Mouse (Mus musculus): Measurements from ENCODE around the gene C2cd3.

C2cd3 gene

DNA sequence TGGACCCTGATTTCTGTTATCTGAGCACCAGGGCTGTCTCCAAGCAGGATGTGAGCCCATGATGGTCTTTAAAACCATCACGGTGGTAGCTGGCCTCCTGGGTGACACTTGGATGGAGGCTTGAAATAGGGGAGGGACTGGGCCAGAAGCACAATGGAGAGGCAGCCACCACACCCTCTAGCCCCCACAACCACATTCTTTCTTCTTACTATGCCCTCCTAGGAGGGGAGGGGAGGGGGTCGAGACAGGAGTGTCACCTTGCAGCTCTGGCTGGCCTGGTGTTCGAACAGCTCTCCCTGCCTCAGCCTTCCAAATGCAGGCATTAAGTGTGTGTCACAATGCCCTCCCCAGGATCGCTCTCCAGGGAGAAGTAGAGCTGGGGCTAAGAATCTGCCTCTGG lies 125.4 kb downstream of the C2cd3 start:
- DNase-seq (ENCODE audit: inconsistent ontology term), result no peak

GRCm38 (mm10) chr7:100497982-100498381 lies 125.9 kb downstream of the C2cd3 start:
- DNase-seq (ENCODE audit: inconsistent ontology term), result no peak

DNA sequence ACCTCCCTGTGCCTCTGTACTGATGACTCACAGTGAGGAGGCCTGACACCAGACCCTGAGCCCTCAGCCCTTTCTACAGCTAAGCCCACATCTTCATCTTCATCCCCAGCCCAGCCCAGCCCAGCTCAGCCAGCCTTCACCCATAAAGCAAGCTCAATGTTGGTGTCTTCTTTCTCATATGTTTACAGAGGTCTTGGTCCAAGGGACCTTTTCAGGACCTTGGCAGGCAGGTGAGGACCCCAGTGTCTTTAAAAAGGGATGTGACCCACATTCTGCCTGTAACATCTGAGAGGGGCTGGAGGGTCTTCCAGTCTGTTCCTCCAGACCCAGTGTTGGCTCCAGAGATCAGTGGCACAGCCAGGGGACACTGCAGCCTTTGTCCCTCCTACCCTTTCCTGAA lies 127.4 kb downstream of the C2cd3 start:
- no peak for DNase-seq (ENCODE audit: inconsistent ontology term)

DNA sequence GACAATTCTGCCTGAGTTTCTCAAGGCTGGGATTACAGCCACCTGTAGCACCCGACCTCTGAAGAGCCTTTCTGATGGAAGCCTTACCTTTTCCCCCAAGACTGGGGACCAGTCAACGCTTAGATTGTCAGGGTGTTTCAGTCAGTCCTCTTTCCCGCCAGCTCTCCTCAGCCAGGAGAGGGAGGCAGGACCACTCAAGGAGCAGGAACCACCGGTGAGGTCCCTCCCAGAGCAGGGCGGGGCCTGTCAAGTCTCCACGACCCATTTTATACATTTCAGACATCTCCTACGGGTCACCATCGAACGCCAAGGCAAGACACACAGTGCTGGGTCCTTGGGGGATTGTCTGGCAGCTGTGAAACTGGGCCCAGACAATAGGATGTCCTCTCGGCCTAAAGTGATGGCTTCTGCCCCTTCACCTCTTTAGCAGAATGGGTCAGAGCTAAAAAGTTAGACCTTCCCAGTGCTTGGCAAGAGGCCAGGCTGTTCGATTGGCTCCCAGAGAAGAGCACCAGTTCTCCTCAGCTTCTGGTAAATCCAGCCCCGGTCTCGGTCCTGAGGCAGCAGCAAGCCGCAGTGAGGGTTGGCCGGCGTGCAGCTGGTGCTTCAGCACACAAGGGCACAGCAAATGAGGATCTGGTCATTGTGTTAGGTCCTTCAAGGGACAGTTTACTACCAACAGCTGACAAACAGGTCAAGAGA lies 128.4 kb downstream of the C2cd3 start:
- no peak for DNase-seq (ENCODE audit: inconsistent ontology term)

GRCm38 (mm10) chr7:100501027-100501843 lies 129.2 kb downstream of the C2cd3 start:
- DNase-seq (ENCODE audit: inconsistent ontology term), result no peak

DNA sequence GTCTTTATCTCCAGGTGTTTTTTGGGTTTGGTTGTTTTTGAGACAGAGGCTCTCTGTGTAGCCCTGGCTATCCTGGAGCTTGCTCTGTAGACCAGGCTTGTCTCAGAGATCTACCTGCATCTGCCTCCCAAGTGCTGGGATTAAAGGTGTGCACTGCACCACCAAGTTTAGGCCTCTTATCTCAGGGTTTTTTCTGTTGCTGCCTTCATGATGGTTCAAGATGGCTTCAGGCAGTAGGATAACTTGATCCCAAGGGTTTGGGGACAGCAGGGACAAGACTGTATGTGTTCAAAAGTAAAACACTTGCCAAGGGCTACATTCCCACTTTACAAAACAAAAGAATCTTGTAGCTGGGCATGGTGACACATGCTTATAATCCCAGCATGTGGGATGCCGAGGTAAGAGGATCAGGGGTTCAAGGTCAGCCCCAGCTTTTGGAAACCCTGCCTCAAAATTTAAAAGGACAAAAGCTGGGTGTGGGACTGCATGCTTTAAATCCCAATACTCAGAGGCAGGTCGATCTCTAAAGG lies 129.9 kb downstream of the C2cd3 start:
- no peak for DNase-seq (ENCODE audit: inconsistent ontology term)

- no peak for DNase-seq (ENCODE audit: inconsistent ontology term)
These were observed 130.4 kb downstream of the C2cd3 start for GRCm38 (mm10) chr7:100502374-100502922.

DNA sequence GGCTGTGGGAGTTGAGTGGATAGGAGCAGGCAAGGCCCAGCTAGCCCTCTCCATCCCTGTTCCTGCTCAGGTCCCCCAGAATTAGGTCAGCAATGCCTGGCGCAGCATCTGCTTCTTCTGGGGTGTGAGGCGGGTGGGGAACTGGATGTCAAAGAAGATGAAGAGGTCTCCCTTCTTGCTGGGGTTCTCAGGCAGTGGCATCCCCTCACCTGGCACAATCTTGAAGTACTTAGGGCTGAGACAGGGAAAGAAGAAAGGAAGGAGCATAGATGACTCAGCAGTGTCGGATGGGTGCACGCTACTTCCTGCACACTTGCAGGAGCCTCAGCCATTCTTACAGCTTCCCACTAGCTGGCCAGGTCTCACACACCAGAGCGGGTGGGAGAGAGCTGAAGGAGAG lies 131.0 kb downstream of the C2cd3 start:
- no peak for DNase-seq (ENCODE audit: inconsistent ontology term)

- DNase-seq (ENCODE audit: inconsistent ontology term), result no peak
These were observed 132.9 kb downstream of the C2cd3 start for GRCm38 (mm10) chr7:100504740-100505487.

DNA sequence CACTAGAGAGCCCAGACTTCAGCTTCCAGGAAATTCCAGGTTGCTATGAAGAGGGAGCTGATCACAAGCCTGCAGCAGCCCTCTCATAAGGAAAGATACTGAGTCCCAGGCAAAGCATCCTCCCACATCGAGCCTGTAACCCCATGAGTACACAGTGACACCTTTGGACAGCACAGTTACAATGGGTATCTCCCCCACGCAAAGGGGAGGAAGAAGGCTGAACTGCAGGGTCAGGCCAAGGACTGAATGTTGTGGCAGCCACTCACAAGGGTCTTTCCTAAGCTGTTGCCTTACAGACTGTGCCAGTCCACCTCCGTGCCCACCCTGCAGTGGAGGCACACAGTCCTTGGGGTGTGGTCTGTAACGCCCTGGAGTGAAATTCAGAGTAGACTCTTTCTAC lies 134.5 kb downstream of the C2cd3 start:
- DNase-seq (ENCODE audit: inconsistent ontology term), result no peak

GRCm38 (mm10) chr7:100508670-100509069 lies 136.6 kb downstream of the C2cd3 start:
- DNase-seq (ENCODE audit: inconsistent ontology term), result no peak

DNA sequence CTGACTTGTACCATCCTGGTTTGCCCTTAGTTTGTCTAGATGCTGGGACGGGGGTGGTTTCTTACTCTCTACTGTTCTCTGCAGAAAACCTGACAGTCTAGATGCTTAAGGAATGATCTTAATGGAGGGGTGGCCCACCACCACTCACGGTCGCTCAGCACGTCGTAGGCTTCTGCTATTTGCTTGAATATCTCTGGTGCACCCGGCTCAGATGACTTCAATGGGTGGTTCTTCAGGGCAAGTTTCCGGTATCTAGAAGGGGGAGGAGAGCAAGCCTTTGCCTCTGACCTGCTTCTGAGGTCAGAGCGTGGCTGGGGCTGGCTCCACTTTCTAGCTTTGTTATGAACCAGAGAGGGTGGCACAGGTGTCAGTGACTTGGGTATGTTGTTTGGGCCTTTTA lies 139.6 kb downstream of the C2cd3 start:
- DNase-seq (ENCODE audit: inconsistent ontology term), result no peak

DNA sequence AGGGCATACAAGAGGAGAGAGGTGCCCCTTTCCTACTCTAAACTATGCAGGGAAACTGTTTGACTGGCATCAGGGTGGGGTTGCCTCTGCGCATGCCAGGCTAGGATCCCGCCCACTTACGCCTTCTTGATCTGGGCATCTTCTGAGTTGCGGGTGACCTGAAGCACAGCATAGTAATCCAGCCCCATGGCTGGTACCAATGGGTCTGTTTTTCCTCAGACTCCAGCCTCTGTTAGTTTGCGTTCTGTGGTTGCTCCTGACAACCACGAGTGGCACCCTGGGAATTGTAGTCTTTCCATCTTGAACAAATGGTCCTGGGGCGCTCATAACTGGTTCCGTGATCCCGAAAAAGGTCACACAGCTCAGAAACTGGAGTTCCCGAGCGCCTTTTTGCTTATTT lies 142.5 kb downstream of the C2cd3 start, which contains the start of gene Dnajb13:
Gene Dnajb13 (minus strand): TSS at position 388 of the 400 bp plus-strand sequence.
- DNase-seq (ENCODE audit: inconsistent ontology term), result no peak
